11 mouse cellular contexts compared by ENCODE assay signal in genomic region chr3:51670414-51671070, GRCm38 (mm10). TPM values are rescaled to one million over a fixed set of nuclear protein-coding genes. Genes with fewer than 3 reads are reported as not detected.
DNase-seq lines count a peak whose midpoint lies in the region; ATAC-seq and TF ChIP-seq lines count a peak whose summit lies in the region.
"Had no signal": no experiment of that assay in that cellular context is flagged by ENCODE, and none has a peak within 500 bp of the region (broad histone marks: within the 10 kb centered on the region; RNA-seq: fewer than 3 reads in every experiment).

No protein-coding gene starts in this region.

- DNase-seq in heart, postnatal 14 days: no peak
- DNase-seq in MEL (ENCODE audit: low read depth, low spot score): peak; percentile 79
- peak; percentile 37 for DNase-seq in fibroblast of lung, adult 2 months (ENCODE audit: low read depth)
- no peak for DNase-seq in ovary, adult 18-20 months (ENCODE audit: low spot score)
- DNase-seq in retina, postnatal 1 day: no peak
- DNase-seq in embryo, embryonic 10.5 days (ENCODE audit: low spot score): no peak

- H3K4me1 ChIP-seq in heart, embryonic 11.5 days (ENCODE audit: control insufficient read depth, insufficient read depth, low read length): peaks cover 12% of the 10 kb centered on the region
- H3K4me1 ChIP-seq in MEL (ENCODE audit: control insufficient read depth in 1 of 2, insufficient read depth in 2 of 2, low read length in 2 of 2): peaks cover 34 to 43% of the 10 kb centered on the region in 2 experiments

- H3K4me2 ChIP-seq in heart, embryonic 11.5 days: no peak overlapping the region
- H3K4me2 ChIP-seq: hindbrain, embryonic 12.5 days had no signal

- H3K9me3 ChIP-seq in heart, embryonic 11.5 days (replicated peaks; ENCODE audit: control insufficient read depth, low read length): no peaks in the 10 kb centered on the region
- H3K9me3 ChIP-seq in MEL (replicated peaks; ENCODE audit: insufficient read depth, low read length): no peaks in the 10 kb centered on the region
- H3K9me3 ChIP-seq: hindbrain, embryonic 12.5 days had no signal

- H3K36me3 ChIP-seq in heart, embryonic 11.5 days (ENCODE audit: control insufficient read depth, insufficient read depth, low read length): no peaks in the 10 kb centered on the region
- peaks cover 0 to 35% of the 10 kb centered on the region in 2 experiments; a peak in 2 of 4 replicates for H3K36me3 ChIP-seq in MEL (ENCODE audit: control insufficient read depth in 1 of 2, insufficient read depth in 2 of 2, low read length in 2 of 2)
- H3K36me3 ChIP-seq: hindbrain, embryonic 12.5 days had no signal

- WGBS in heart, embryonic 11.5 days (ENCODE audit: insufficient replicate concordance): 66% methylated on average over 5 of the region's 5 CpGs

- no peak for TF ChIP-seq CTCF in MEL (IDR thresholded peaks at IDR 0.05 in 2 of 3, conservative IDR thresholded peaks at IDR 0.05 in 1 of 3; ENCODE audit: control insufficient read depth in 1 of 3, insufficient read depth in 1 of 3, low read depth in 2 of 3, low read length in 3 of 3, poor library complexity in 1 of 3, severe bottlenecking in 1 of 3)

- H3K4me3 ChIP-seq in heart, embryonic 11.5 days (ENCODE audit: low read depth, low read length): no peak overlapping the region
- H3K4me3 ChIP-seq in MEL (ENCODE audit: control insufficient read depth in 1 of 2, insufficient read depth in 1 of 2, low read depth in 2 of 2, low read length in 2 of 2): no peak overlapping the region
- H3K4me3 ChIP-seq: hindbrain, embryonic 12.5 days had no signal

- H3K9ac ChIP-seq in heart, embryonic 11.5 days (ENCODE audit: low read depth, low read length): no peak overlapping the region
- H3K9ac ChIP-seq in MEL (ENCODE audit: control insufficient read depth, low read depth, low read length, poor library complexity, severe bottlenecking): no peak overlapping the region
- H3K9ac ChIP-seq: hindbrain, embryonic 12.5 days had no signal

- no peak for ATAC-seq in heart, embryonic 11.5 days (replicated peaks; ENCODE audit: insufficient number of reproducible peaks, low FRiP score, low TSS enrichment)
- peak; percentile 55; the same call in 1 of the 2 replicates for ATAC-seq in megakaryocyte-erythroid progenitor cell, adult 5-6 weeks (replicated peaks; ENCODE audit: low FRiP score, low TSS enrichment, poor library complexity, severe bottlenecking)
- ATAC-seq: forebrain, embryonic 14.5 days had no signal

- no peak for TF ChIP-seq RAD21 in MEL (IDR thresholded peaks at IDR 0.05; ENCODE audit: low read depth, low read length)

- TF ChIP-seq POLR2A in MEL (IDR thresholded peaks at IDR 0.05; ENCODE audit: control insufficient read depth in 1 of 2, insufficient read depth in 1 of 2, low read depth in 1 of 2, low read length in 2 of 2, poor library complexity in 1 of 2): no peak

- H3K27me3 ChIP-seq in heart, embryonic 11.5 days (ENCODE audit: control insufficient read depth, insufficient read depth, low read length): no peaks in the 10 kb centered on the region
- H3K27me3 ChIP-seq in MEL (ENCODE audit: control insufficient read depth in 1 of 2, insufficient read depth in 2 of 2, low read length in 2 of 2): no peaks in the 10 kb centered on the region
- H3K27me3 ChIP-seq: hindbrain, embryonic 12.5 days had no signal

- peak; percentile 59 to 87 for TF ChIP-seq EP300 in MEL (IDR thresholded peaks at IDR 0.05; ENCODE audit: low read depth in 1 of 2, low read length in 2 of 2)

- H3K27ac ChIP-seq in heart, embryonic 11.5 days (ENCODE audit: low read depth, low read length): peak overlapping the region; percentile 29
- H3K27ac ChIP-seq in MEL (ENCODE audit: control insufficient read depth, low read depth, low read length): peak overlapping the region; percentile 41
- H3K27ac ChIP-seq: hindbrain, embryonic 12.5 days; kidney, postnatal 0 days had no signal

- H3K79me2 ChIP-seq in MEL (ENCODE audit: control insufficient read depth, insufficient read depth, low read length, poor library complexity): no peaks in the 10 kb centered on the region

- intact Hi-C loops in heart, postnatal 14 days (cut with DNase I): no loop called here

TF ChIP-seq in MEL, 35 proteins besides CTCF, POLR2A, EP300 and RAD21:
- TF ChIP-seq CHD2 (IDR thresholded peaks at IDR 0.05; ENCODE audit: low read length) (peak; percentile 31; the same call in 1 of the 2 replicates), MXI1 (IDR thresholded peaks at IDR 0.05; ENCODE audit: low read depth, low read length) (peak; percentile 56; the same call in 1 of the 2 replicates), USF2 (IDR thresholded peaks at IDR 0.05; ENCODE audit: borderline replicate concordance in 1 of 2, insufficient read depth in 1 of 2, low read depth in 1 of 2, low read length in 2 of 2) (no peak), ELF1 (IDR thresholded peaks at IDR 0.05; ENCODE audit: low read depth, low read length) (no peak), E2F4 (IDR thresholded peaks at IDR 0.05; ENCODE audit: borderline replicate concordance, low read depth, low read length) (no peak), POLR2AphosphoS5 (IDR thresholded peaks at IDR 0.05; ENCODE audit: borderline replicate concordance, low read depth, low read length) (no peak), HCFC1 (IDR thresholded peaks at IDR 0.05; ENCODE audit: low read depth, low read length) (no peak), USF1 (IDR thresholded peaks at IDR 0.05; ENCODE audit: low read depth, low read length) (no peak), SIN3A (IDR thresholded peaks at IDR 0.05; ENCODE audit: low read length) (peak; percentile 53; the same call in 1 of the 2 replicates), NELFE (IDR thresholded peaks at IDR 0.05; ENCODE audit: low read depth, low read length) (no peak), MYB (IDR thresholded peaks at IDR 0.05; ENCODE audit: low read depth, low read length) (no peak), MYC (IDR thresholded peaks at IDR 0.05; ENCODE audit: low read depth, low read length) (no peak), ZKSCAN1 (IDR thresholded peaks at IDR 0.05; ENCODE audit: low read depth, low read length) (no peak), MAZ (IDR thresholded peaks at IDR 0.05; ENCODE audit: low read depth, low read length) (no peak), NRF1 (IDR thresholded peaks at IDR 0.05; ENCODE audit: insufficient read depth, low read depth, low read length, poor library complexity, severe bottlenecking) (peak; percentile 20; the same call in 1 of the 2 replicates), ZC3H11A (IDR thresholded peaks at IDR 0.05; ENCODE audit: low read depth, low read length) (no peak), SMC3 (IDR thresholded peaks at IDR 0.05; ENCODE audit: low read depth, low read length) (no peak), ZNF384 (IDR thresholded peaks at IDR 0.05; ENCODE audit: low read depth, low read length) (no peak), TCF12 (IDR thresholded peaks at IDR 0.05; ENCODE audit: low read depth, low read length) (peak; percentile 90), TAL1 (IDR thresholded peaks at IDR 0.05; ENCODE audit: low read length) (peak; percentile 17; the same call in 1 of the 2 replicates), TBP (IDR thresholded peaks at IDR 0.05; ENCODE audit: low read depth, low read length) (no peak), ETS1 (IDR thresholded peaks at IDR 0.05; ENCODE audit: low read depth, low read length) (peak; percentile 97), MAX (IDR thresholded peaks at IDR 0.05; ENCODE audit: low read length) (no peak), MEF2A (IDR thresholded peaks at IDR 0.05; ENCODE audit: extremely low read depth, insufficient replicate concordance, low read depth, low read length, poor library complexity, severe bottlenecking) (no peak), POLR2AphosphoS2 (IDR thresholded peaks at IDR 0.05; ENCODE audit: low read length) (no peak), CHD1 (IDR thresholded peaks at IDR 0.05; ENCODE audit: low read depth, low read length) (no peak), MAFK (IDR thresholded peaks at IDR 0.05; ENCODE audit: borderline replicate concordance, low read depth, low read length) (peak; percentile 98), JUND (IDR thresholded peaks at IDR 0.05; ENCODE audit: low read depth, low read length) (no peak), RCOR1 (IDR thresholded peaks at IDR 0.05; ENCODE audit: low read depth, low read length) (peak; percentile 33; the same call in 1 of the 2 replicates), UBTF (IDR thresholded peaks at IDR 0.05; ENCODE audit: borderline replicate concordance, insufficient read depth, low read depth, low read length) (no peak), KAT2A (conservative IDR thresholded peaks at IDR 0.05; ENCODE audit: low read depth, low read length) (no peak), GABPA (IDR thresholded peaks at IDR 0.05; ENCODE audit: low read depth, low read length) (peak; percentile 100), BHLHE40 (IDR thresholded peaks at IDR 0.05; ENCODE audit: borderline replicate concordance, low read depth, low read length) (no peak), GATA1 (IDR thresholded peaks at IDR 0.05; ENCODE audit: low read depth, low read length) (peak; percentile 63), ZMIZ1 (IDR thresholded peaks at IDR 0.05; ENCODE audit: low read depth, low read length) (no peak)

RNA-seq across cellular contexts. Expression of gene Mgst2, which starts 10.4 kb away (rescaled TPM):
- polyA plus RNA-seq in heart, embryonic 11.5 days (2014; fragmentation: Nextera tagmentation; extraction: Ambion mirVana): 1.6 and 2.9 TPM in 2 replicates
- 1 to 10 TPM; 2.1 to 2.9 TPM for total RNA-seq in heart, postnatal 14 days (2021)
- total RNA-seq in MEL (2012; rRNA removed): 0.69 and 1.0 TPM in 2 replicates
- 1 to 10 TPM in 1 of 2 experiments, not detected in 1; 3.1 TPM for polyA plus RNA-seq in MEL (2012; ENCODE audit: insufficient read depth in 1 of 2, insufficient read length in 2 of 2, low read depth in 1 of 2, low replicate concordance in 2 of 2, missing spikeins in 1 of 2)
- 8.3 and 8.9 TPM in 2 replicates for total RNA-seq in megakaryocyte-erythroid progenitor cell, adult 5-6 weeks (2014; fragmentation: Nextera tagmentation)
- 0.19 and 0.66 TPM in 2 replicates for total RNA-seq in megakaryocyte-erythroid progenitor cell, adult 5-6 weeks (2017)
- polyA plus RNA-seq: forebrain, embryonic 14.5 days had no signal

Comparison
In these comparisons a context has a peak if more than half of its experiments do, and no peak if none do; other contexts are left out.
1. DNase-seq: peak in MEL (single experiment) and fibroblast of lung, adult 2 months (single experiment); none in heart, postnatal 14 days (0 of 2), ovary, adult 18-20 months (single experiment), retina, postnatal 1 day (single experiment) and embryo, embryonic 10.5 days (single experiment).